Mouse (Mus musculus) midbrain, embryonic 16.5 days (tissue): ENCODE data around the gene Hoxd13. TPM values are rescaled to one million over a fixed set of nuclear protein-coding genes. Genes with fewer than 3 reads are reported as not detected.
A peak's percentile ranks its signal among the peaks of the same experiment; 100 is the strongest.

Source experiments
- ATAC-seq: fragments of 200-750 bp; cut with Nextera tagmentation; 2 replicates; pipeline ENCODE4 v1.8.0; 2017; ENCODE audit warnings: moderate TSS enrichment
- H3K27ac ChIP-seq: fragments of 300-500 bp; sonication (generic); 2 replicates; pipeline ENCODE4 v1.5.1; 2014; ENCODE audit warnings: mild to moderate bottlenecking, low read length, mixed read lengths
- H3K27me3 ChIP-seq: fragments of 300-500 bp; sonication (generic); 2 replicates; pipeline ENCODE4 v1.6.1; 2014; ENCODE audit warnings: low read depth, low read length, mixed read lengths; ENCODE audit not compliant: control insufficient read depth, insufficient read depth
- H3K36me3 ChIP-seq: fragments of 300-500 bp; sonication (generic); 2 replicates; pipeline ENCODE4 v1.6.1; 2014; ENCODE audit warnings: mild to moderate bottlenecking, low read length, moderate library complexity, mixed read lengths; ENCODE audit not compliant: control insufficient read depth, insufficient read depth
- H3K4me1 ChIP-seq: fragments of 300-500 bp; sonication (generic); 2 replicates; pipeline ENCODE4 v1.6.1; 2014; ENCODE audit warnings: mild to moderate bottlenecking, low read length, mixed read lengths; ENCODE audit not compliant: control insufficient read depth, insufficient read depth
- H3K4me2 ChIP-seq: fragments of 300-500 bp; sonication (generic); 2 replicates; pipeline ENCODE4 v1.6.1; 2014; ENCODE audit warnings: mild to moderate bottlenecking, low read length, mixed read lengths
- H3K4me3 ChIP-seq: fragments of 300-500 bp; sonication (generic); 2 replicates; pipeline ENCODE4 v1.5.1; 2014; ENCODE audit warnings: low read depth, mild to moderate bottlenecking, low read length, moderate library complexity, mixed read lengths
- H3K9ac ChIP-seq: fragments of 300-500 bp; sonication (generic); 2 replicates; pipeline ENCODE4 v1.6.1; 2014; ENCODE audit warnings: low read depth, low read length, mixed read lengths
- H3K9me3 ChIP-seq: fragments of 300-500 bp; sonication (generic); replicated peaks from 2 replicates; pipeline ENCODE4 v1.6.1; 2014; ENCODE audit warnings: mild to moderate bottlenecking, low read length, mixed read lengths; ENCODE audit not compliant: control insufficient read depth, poor library complexity, severe bottlenecking
- WGBS: fragments of 180-500 bp; shearing (Covaris S2); extraction: QIAGEN DNeasy Blood & Tissue Kit; methylation state at CpG from one replicate; pipeline ENCODE4 v1.1.7; 2014; 5-methylcytosine and 5-hydroxymethylcytosine counted together
- polyA plus RNA-seq: library from polyadenylated mRNA; unstranded; fragments of >200 nt; fragmentation: Nextera tagmentation; extraction: Ambion mirVana; gene quantifications from 2 replicates; pipeline ENCODE4 v1.2.1, GENCODE M21; 2015

The Hoxd13 gene
- not detected in 2 replicates for polyA plus RNA-seq

GRCm38 (mm10) chr2:74667842-74668357, at the start of gene Hoxd13:
TSS of gene Hoxd13 (plus strand) at chr2:74668310.
- no peaks in the 10 kb centered on the region for H3K36me3 ChIP-seq
- ATAC-seq = no peak

GRCm38 (mm10) chr2:74619676-74620246, 48.3 kb upstream of the Hoxd13 start:
- Histone ChIP-seq H3K4me3 (no peak overlapping the region), H3K36me3 (no peaks in the 10 kb centered on the region), H3K4me2 (no peak overlapping the region), H3K4me1 (no peaks in the 10 kb centered on the region), H3K27ac (no peak overlapping the region), H3K9ac (no peak overlapping the region), H3K27me3 (no peaks in the 10 kb centered on the region), H3K9me3 (no peaks in the 10 kb centered on the region)
- 84% methylated on average over 3 of the region's 3 CpGs for WGBS
- no peak for ATAC-seq

More at GRCm38 (mm10) chr2:74667842-74668357, at the start of gene Hoxd13:
- H3K27ac ChIP-seq = no peak within 1 kb of the TSS
- under 1% methylated on average over 22 of the region's 51 CpGs for WGBS
- H3K4me2 ChIP-seq = peak within 1 kb of the TSS; percentile 45
- peaks cover 85% of the 10 kb centered on the region for H3K27me3 ChIP-seq
- H3K9ac ChIP-seq = no peak within 1 kb of the TSS
- H3K4me3 ChIP-seq = peak within 1 kb of the TSS; percentile 8
- H3K9me3 ChIP-seq = no peaks in the 10 kb centered on the region
- peaks cover 6% of the 10 kb centered on the region for H3K4me1 ChIP-seq

- no peak overlapping the region for H3K27ac ChIP-seq
These were observed 47.7 kb upstream of the Hoxd13 start for GRCm38 (mm10) chr2:74620368-74620767.

GRCm38 (mm10) chr2:74635412-74635811, 32.7 kb upstream of the Hoxd13 start:
- no peak overlapping the region for H3K27ac ChIP-seq
- no peak overlapping the region for H3K9ac ChIP-seq
- no peak overlapping the region for H3K4me2 ChIP-seq
- no peaks in the 10 kb centered on the region for H3K36me3 ChIP-seq
- H3K27me3 ChIP-seq = peaks cover 5% of the 10 kb centered on the region; the same call in 1 of the 2 replicates
- no peak overlapping the region for H3K4me3 ChIP-seq
- H3K9me3 ChIP-seq = no peaks in the 10 kb centered on the region
- no peaks in the 10 kb centered on the region for H3K4me1 ChIP-seq
- WGBS = 76% methylated on average over 4 of the region's 4 CpGs
- ATAC-seq = no peak

More at GRCm38 (mm10) chr2:74620368-74620767, 47.7 kb upstream of the Hoxd13 start:
- Histone ChIP-seq H3K36me3 (no peaks in the 10 kb centered on the region), H3K27me3 (no peaks in the 10 kb centered on the region), H3K4me2 (no peak overlapping the region), H3K4me1 (no peaks in the 10 kb centered on the region), H3K4me3 (no peak overlapping the region), H3K9ac (no peak overlapping the region), H3K9me3 (no peaks in the 10 kb centered on the region)
- 91% methylated on average over 10 of the region's 10 CpGs for WGBS
- ATAC-seq = no peak

- H3K4me1 ChIP-seq = no peaks in the 10 kb centered on the region
- peaks cover 46% of the 10 kb centered on the region for H3K27me3 ChIP-seq
- H3K9ac ChIP-seq = no peak overlapping the region
- H3K9me3 ChIP-seq = no peaks in the 10 kb centered on the region
- 66% methylated on average over 5 of the region's 5 CpGs for WGBS
- ATAC-seq = no peak
- no peak overlapping the region for H3K27ac ChIP-seq
- no peak overlapping the region for H3K4me3 ChIP-seq
- H3K36me3 ChIP-seq = no peaks in the 10 kb centered on the region
- no peak overlapping the region for H3K4me2 ChIP-seq
These were observed 25.7 kb upstream of the Hoxd13 start for GRCm38 (mm10) chr2:74642431-74642830.

GRCm38 (mm10) chr2:74645631-74646030, 22.5 kb upstream of the Hoxd13 start:
- no peak overlapping the region for H3K27ac ChIP-seq
- H3K9me3 ChIP-seq = no peaks in the 10 kb centered on the region
- H3K27me3 ChIP-seq = peaks cover 63% of the 10 kb centered on the region
- no peak overlapping the region for H3K4me3 ChIP-seq
- no peaks in the 10 kb centered on the region for H3K36me3 ChIP-seq
- no peak overlapping the region for H3K9ac ChIP-seq
- WGBS = 88% methylated on average over 3 of the region's 3 CpGs
- H3K4me1 ChIP-seq = no peaks in the 10 kb centered on the region
- ATAC-seq = no peak
- H3K4me2 ChIP-seq = no peak overlapping the region

- no peaks in the 10 kb centered on the region for H3K9me3 ChIP-seq
- no peak overlapping the region for H3K27ac ChIP-seq
- peaks cover 72% of the 10 kb centered on the region for H3K27me3 ChIP-seq
- no peak overlapping the region for H3K4me3 ChIP-seq
- no peaks in the 10 kb centered on the region for H3K4me1 ChIP-seq
- WGBS = 16% methylated on average over 7 of the region's 7 CpGs
- no peaks in the 10 kb centered on the region for H3K36me3 ChIP-seq
- no peak overlapping the region for H3K9ac ChIP-seq
- no peak overlapping the region for H3K4me2 ChIP-seq
- no peak for ATAC-seq
These were observed 20.8 kb upstream of the Hoxd13 start for GRCm38 (mm10) chr2:74647082-74647864.

- no peak for ATAC-seq
- peaks cover 6% of the 10 kb centered on the region for H3K4me1 ChIP-seq
- H3K36me3 ChIP-seq = no peaks in the 10 kb centered on the region
- H3K9me3 ChIP-seq = no peaks in the 10 kb centered on the region
- no peak overlapping the region for H3K4me2 ChIP-seq
- WGBS = 37% methylated on average over 2 of the region's 2 CpGs
- H3K4me3 ChIP-seq = no peak overlapping the region
- H3K27me3 ChIP-seq = peaks cover 52% of the 10 kb centered on the region
- no peak overlapping the region for H3K9ac ChIP-seq
- no peak overlapping the region for H3K27ac ChIP-seq
These were observed 15.1 kb upstream of the Hoxd13 start for GRCm38 (mm10) chr2:74652996-74653340.
